Mouse (Mus musculus): Measurements from ENCODE around the gene Cped1.

Gene Cped1

GRCm38 (mm10) chr6:22290790-22291189 is 305.1 kb downstream of the Cped1 start:
- no peak for DNase-seq (ENCODE audit: low spot score in 2 of 2)

GRCm38 (mm10) chr6:22292056-22292455 is 306.3 kb downstream of the Cped1 start:
- DNase-seq (ENCODE audit: low spot score in 2 of 2): no peak

GRCm38 (mm10) chr6:22293922-22294321 is 308.2 kb downstream of the Cped1 start:
- DNase-seq (ENCODE audit: low spot score in 2 of 2): no peak

- DNase-seq (ENCODE audit: low spot score in 2 of 2): no peak
Measured at GRCm38 (mm10) chr6:22297028-22297427, 311.3 kb downstream of the Cped1 start.

GRCm38 (mm10) chr6:22298059-22298458 is 312.3 kb downstream of the Cped1 start:
- DNase-seq (ENCODE audit: low spot score in 2 of 2): no peak

Measured in frontal cortex, postnatal 10 days (tissue).